Mouse (Mus musculus): Measurements from ENCODE around the gene Cachd1.

Gene Cachd1

DNA sequence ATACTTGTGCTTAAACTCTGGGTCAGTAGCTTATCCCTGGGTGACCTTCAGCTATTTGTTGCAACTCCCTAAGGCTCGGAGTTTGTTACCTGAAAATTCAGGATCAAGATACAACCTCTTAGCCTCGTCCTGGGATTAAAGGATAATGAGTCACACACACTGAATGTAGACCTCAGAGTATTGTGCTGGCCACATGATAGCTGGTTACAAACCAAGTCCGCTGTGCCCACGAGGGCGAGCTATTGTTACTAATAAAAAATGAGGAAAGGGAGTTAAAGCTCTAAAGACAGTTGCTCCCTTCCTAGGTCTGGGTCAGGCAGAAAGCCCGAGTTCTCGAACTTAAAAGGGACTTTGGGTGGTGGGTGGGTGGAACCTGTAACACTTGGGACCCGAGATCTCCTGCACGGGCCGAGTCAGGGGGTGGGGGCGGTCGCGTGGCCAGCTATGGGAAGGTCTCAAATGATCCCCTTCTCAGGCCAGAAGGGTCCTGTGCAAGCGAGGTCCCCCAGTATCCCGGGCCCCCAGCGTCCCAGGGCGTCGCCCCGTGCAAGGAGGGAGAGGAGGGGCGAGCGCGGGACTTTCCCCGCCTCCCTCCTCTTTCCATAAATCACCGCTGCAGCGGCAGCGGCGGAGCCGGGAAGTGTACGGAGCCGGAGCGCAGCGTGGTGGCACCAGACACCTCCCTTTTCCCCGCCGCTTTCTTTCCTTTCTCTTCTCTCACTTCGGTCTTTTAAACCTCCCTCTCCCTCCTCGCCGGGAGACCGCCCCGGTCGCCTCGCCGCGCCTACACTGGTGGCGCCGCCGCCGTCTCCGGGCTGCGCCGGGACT lies at the start of gene Cachd1:
Gene Cachd1, plus strand, starts transcription at position 633 of the 828 bp plus-strand sequence.
- DNase-seq = peak; percentile 35

DNA sequence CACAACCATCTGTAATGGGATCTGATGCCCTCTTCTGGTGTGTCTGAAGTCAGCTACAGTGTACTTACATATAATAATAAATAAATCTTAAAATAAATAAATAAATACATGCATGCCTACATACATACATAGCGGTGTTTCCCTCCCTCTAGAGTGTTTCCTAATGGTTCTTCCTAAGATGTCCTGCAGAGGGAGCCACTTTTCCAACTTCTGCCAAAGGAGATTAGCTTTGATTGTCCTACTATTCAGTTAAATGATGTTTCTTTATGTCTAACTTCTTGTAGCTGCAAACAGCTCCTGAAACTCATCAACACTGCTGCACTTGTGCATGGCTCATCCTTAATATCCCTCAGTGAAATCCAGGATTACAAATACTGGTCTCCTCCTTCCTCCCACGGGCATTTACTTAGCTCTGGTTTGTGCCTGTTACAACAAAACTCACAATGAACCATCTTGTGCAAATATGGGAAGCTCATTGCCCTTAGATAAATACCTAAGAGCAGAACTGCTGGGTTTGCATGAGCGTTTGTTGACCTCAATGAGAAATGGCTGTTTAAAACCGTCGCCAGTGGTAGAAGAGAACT lies 47.5 kb upstream of the Cachd1 start:
- no peak for DNase-seq

DNA sequence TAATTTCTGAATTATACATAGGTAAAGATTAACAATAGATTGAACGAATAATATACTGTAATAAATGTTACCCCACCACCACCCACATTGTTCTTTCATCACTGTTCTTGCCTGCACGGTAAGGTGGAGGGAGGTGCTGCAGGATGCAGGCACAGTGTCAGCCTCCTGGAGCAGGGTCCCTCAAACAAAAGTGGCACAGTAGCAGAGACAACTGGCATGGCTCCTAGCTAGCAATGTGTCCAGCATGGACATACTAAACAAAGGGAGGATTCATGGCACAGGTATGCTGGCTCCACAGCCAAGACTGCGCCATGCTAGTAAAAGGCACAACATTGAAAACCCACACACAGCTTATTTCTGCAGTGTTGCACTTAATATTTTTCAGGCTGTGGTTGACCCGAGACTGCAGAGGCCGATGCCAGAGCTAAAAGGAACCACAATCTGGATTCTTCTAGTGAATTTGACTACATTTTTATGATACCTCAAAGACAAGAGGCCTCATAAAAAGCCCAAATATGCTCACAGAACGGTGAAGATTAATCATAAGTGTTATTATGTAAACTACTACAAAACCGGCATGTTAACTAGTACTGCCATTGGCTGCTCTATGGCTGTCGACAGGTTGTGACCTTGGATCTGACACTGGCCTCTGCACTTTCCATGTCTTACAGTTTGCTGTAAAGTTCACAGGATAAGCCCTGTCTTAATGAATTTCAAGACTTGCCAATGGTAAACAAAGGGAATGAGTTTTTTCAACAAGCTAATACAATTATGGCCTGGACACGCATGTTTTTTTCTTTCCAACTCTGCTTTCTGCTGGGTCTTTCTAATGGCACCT lies 41.2 kb upstream of the Cachd1 start:
- no peak for DNase-seq

DNA sequence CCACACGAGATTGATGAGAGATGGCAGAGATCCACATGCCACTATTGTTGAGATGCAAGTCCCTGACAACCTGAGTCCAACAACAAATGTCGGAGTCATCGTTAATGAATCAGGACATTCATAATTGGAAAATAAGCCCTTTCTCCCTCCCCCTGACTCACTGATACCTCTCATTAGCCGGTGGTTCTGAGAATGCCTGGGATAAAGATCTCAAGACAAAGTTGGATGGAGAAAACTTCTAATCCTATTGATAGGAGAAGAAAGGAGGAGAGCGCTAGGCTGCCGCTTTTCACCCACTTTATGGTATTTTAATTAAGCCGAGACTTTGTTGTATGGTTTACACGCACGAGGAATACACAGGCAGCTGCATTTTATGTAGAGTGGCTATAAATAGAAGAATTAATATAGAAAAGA lies 40.5 kb upstream of the Cachd1 start:
- no peak for DNase-seq

DNA sequence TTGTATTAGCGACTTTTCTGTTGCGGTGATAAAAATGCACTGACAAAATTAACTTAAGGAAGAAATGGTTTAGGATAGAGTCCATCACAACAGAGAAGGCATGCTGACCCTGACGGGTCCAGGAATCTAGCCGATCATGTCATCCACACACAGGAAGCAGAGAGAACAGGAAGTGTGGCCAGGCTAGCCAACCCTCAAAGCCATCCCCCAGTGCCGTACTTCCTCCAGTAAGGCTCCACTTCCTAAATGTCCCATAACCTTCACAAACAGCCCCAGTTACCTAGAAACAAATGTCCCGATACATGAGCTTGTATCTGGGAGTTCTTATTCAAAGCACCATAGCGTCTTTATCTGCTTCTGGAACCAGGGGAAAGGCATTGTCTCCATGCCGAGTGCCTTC lies 32.9 kb upstream of the Cachd1 start:
- no peak for DNase-seq

DNA sequence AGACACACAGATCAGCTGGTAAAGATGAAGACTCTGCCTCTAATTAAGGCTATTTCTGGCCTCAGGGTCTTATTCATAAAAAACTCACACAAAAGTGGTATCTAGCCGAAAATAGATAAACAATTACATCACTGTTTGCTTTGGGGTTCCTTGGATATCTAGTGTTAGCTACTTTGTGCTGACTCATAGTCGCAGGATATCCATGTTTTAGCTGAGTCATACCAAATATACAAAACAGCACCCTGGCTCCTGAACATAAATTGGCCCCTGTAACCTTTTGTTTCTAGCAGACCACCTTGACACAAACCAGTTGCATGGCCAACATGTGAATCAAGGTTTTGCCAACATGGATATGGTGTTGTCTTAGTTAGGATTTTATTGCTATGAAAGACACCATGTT lies 24.2 kb upstream of the Cachd1 start:
- no peak for DNase-seq

DNA sequence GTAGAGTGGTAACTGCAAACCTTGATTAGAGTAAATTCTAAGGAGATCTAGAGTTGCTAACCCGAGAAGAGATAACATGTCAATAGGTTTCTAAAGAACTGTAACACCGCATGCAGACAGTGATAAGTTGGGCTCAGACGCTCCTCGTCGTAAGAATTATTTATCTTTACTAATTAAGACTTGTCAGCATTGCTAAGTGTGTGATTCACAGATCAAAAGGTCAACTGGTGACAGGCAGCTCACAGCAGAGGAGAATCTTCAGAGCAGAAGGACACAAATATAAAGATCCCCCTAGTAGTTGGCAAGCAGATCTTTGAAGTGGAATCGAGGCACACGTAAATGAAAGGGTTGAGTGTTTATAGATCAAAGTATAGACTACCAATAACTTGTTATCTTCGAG lies 20.8 kb upstream of the Cachd1 start:
- no peak for DNase-seq

DNA sequence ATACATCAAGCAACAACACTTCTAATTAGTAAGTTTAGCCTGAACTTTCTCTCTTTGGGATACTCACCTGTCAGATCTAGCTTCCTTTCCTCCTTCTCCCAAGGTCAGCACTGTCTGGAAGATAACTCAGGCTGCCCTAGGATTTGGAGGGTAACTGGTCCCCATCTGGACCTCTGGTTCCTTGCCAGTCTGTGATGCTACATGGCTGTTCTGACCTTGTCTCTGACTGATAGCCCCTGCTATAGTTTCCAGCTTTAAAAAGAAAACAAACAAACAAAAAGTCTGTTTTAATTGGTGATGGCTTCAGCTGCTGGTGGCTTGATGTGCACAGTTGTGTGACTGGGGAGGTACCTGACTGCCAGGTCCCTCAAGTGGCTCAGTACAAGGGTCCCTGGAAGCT lies 20.0 kb upstream of the Cachd1 start:
- DNase-seq = no peak

DNA sequence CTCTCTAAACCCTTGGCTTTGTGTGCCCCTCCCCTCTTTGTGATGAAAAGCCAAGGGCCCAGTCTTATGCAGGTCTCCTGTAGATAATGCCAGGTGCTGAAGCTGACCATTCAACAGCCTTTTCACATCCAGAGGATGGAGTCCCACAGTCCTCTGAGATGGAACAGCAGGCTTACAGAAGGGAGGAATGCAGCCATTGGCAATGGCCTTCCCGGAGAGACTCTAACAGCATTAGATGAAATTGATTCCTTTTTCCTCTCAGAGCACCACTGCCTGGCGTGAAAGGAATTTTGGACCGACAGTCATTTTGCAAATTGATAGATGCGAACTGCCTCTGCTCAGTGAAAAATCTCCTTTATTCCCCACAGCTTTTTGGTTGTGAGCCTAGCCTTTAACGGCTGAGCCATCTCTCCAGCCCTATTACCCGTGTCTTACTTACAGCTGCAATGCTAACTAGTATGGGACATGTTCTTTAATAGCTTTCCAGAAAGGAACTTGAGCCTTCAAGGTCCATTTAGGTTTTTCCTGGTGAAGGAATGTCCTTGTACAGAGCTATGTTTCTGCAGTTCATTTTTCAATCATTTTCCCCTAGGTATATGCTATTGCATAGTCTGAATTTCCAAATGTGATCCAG lies 18.1 kb upstream of the Cachd1 start:
- no peak for DNase-seq

DNA sequence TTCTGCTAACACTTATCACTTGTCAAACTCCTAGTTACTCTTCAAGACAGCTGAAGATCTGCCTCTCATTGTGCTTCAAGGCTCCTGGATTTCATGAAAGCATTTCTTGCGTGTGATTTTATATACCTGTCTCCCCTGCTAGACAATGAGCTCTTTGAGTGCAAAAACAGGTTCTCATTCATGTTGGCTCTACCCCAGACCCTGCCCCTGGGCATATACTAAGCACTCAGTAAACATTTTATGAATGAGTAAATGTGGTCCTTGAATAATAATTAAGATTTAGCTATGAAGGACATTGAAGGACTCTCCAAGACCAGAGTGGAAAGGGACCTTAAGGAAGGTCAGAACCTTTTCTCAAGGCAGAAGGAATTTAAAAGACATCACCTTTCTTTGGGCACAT lies 16.9 kb upstream of the Cachd1 start:
- DNase-seq = no peak

DNA sequence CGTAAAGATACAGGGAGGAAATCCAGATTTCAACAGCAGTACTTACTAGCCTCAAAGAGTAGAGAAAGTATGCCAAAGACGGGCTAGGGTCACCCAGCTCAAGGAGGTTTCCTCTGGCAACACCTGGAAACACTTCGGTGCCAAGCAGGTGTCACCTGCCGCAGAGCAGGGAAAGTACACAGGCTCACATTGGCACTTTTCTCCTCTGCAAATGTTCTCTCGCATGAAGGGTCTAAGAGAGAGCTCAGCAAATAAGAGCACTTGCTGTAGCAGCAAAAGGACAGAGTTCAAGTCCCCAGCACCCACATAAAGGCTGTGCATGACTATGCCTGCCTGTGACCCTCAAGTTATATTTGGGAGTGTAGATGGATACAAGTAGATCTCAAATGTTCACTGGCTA lies 16.1 kb upstream of the Cachd1 start:
- DNase-seq = no peak

DNA sequence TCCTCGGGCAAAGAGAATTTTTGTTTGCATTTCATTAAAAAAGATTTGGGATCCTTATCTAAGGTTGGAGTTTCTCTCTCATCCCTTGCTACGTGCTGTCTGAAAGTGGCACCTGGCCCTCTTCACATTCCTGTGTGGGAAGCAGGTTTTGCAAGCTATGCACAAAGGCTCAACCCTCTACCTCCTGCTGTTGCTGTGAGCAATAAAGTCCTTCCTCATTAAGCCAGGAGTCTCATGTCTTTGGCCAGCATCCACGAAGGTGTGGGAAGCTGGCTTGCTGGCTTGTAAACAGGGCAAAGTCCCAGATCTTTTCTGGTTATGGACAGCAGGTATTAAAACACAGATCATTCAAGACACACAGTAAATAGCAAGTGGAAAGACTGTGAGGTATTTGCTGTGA lies 7.9 kb upstream of the Cachd1 start:
- DNase-seq = no peak

DNA sequence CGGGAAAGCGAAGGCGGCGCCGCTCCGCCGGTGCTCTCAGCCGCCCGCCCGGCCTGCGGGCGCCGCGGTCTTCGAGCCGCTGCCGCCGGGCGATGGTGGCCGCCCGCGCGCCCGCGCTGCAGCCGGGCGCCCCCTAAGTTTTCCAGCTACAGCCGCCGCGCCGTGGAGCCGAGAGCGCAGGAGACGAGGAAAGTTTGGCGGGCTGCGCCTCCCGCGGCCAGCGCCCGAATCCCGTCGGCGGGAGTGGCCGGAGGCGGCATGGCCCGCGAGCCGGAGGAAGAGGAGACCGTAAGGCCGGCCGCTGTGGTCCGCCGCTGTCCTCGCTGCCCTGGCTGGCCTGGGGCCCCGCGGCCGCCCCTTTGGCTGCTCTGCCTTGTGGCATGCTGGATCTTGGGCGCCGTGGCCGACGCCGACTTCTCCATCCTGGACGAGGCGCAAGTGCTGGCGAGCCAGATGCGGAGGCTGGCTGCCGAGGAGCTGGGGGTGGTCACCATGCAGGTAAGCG lies 448 bp downstream of the Cachd1 start:
- no peak for DNase-seq

DNA sequence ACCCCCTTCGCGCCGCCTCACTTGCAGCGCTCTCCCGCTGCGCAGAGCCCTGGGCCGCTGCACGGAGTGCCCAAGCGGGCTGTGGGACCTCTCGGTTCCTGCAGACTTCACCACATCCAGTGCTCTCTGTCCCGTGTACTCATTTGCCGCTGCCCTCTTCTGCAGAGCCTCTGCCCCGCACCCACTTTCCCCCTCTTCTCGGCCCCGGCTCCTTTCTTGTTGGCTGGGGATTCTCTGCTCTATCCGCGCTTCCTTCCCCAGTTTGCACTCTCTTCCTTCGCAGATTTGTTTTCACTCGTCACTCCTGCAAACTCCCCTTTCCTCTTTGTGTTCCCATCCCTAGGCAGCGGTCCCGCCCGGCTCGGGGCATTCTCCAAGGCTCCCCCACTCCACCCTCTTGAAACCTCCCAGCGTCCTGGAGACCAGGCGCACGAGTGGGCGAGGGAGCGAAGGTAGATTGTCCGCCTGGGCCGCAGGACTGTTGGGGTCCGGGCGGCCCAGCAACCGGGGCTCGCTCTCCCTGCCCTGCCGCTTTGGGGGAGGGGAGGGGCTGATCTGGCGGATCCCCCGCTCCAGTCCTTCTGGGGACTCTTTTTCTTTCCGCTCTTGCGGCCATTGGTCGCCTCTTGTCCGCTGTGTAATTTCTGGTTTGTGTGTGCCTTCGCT lies 1.0 kb downstream of the Cachd1 start:
- no peak for DNase-seq

DNA sequence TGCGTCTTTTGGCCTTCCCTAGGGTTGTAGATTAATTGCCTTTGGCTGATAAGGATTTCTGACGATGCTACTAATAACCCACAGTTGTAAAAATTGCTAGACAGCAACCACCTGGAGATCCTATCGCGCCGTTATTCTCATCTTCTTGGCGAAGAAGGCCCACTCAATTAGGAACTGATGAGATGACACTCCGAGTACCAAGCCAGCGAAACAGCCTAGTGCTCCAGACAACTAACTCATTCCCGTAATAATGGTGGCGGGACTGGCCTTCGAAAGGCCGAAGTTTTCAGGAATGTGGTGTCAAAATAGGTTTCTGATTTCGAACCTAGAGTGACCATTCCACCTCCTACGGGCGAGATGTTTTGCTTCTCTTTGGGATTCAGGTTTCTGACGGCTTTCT lies 1.6 kb downstream of the Cachd1 start:
- DNase-seq = no peak

DNA sequence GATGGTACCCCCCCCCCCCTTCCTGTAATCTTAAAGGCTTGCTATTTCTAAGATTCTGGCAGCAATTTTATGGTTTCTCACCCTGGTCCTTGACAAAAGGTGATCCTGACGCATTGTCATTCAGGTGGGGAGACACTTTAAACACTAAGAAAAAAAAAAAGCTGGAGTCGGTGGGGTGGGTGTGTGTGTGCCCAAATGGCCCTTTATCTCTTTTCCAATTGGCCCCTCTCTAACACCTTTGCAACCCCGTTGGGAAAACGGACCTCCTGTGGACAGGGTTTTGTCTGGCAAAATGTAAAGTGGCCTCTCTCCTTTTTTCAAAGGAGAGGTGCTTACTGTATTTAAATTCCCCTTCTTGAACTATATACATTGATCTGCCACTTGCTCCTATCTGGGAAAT lies 2.5 kb downstream of the Cachd1 start:
- DNase-seq = no peak

DNA sequence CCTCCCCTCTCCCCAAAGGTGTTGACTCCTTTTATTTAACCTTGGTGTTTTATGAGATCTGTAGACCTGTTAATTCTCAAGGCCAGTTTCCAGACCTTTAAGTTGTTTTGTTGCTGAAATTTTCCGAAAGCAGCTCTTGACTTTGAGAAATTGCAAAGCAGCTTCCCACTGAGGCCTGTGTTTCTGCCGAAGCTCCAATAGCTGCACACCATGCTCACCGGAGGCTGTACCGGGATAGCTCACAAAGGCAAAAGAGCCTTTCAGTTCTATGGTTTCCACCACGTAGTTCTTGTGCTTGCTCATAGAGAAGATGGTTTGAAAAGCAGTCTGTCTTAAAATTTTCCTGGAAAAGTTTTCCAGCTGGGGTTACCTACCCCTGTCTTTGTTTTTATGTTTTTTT lies 3.2 kb downstream of the Cachd1 start:
- DNase-seq = no peak

DNA sequence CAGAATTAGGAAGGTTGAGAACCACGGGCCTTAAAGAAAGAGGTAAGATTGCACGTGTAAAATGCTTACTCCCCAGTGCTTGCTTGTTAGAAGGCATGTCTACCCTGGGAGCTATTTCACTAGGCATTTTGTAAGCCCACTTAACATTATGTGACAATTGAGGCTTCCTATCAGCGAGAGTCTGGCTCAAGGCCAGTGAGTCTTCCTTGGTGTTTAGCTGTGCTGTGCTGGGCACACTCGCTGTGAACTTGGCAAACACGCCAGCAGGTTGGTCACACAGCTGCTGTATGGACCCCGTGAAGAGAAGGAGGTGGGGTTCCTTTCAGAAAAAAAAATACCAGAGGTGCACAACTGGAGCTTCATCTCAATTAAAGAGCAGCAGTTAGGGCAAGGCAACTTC lies 4.4 kb downstream of the Cachd1 start:
- no peak for DNase-seq

DNA sequence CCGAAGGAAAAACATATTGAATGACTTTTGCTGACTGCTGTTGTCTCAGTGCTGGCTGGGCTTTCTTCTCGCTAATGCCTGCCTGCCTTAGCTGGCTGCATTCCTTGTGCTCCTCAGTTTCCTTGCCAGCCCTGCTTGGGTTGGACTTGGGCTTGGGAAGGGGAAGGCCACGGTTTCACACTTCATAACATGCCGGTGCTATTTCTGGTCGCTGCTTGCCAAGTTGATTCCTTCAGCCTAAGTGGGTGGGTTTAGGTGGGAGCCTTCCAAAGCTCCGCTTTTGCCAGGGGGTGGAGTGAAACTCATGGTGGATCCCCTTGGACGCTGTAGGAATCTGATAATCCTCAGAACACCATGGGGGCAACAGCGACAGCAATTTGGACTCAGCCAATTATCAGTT lies 5.9 kb downstream of the Cachd1 start:
- DNase-seq = no peak

DNA sequence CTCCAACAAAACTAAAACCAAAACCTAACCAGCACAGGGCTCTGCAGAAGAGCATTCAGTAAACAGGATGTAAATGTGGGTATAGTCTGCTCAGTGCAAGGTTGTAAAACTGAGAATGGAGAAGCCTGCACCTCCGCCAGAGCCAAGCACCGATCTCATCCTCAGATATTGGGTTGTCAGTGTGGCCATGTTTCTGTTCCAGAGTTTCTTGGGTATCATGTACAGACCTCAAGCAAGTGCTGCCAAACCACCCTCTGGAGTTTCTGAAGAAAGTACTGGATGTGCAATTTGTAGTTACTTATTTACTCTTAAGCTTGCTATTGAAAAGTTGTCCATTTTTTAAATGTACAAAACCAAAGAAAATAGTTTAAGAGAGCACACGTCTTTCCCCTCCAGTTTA lies 6.4 kb downstream of the Cachd1 start:
- DNase-seq = no peak

DNA sequence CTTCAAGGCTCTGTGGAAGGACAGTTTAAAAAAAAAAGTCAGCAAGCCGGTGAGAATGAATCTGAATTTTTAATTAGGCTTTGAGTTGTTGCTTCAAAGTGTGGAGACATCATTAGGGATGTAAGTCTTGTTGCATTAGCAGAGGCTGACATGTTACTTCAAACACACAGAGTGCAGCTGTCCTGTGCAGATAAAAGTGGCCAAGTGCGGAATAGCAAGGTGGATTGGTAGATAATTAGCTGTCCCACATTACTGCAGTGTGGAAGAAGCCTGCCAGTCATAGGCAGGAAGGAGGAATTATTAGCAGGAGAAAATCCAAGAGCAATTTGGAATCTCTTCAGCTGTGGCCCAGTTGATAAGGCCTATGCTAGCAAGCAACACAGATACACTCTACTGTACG lies 10.7 kb downstream of the Cachd1 start:
- DNase-seq = no peak

DNA sequence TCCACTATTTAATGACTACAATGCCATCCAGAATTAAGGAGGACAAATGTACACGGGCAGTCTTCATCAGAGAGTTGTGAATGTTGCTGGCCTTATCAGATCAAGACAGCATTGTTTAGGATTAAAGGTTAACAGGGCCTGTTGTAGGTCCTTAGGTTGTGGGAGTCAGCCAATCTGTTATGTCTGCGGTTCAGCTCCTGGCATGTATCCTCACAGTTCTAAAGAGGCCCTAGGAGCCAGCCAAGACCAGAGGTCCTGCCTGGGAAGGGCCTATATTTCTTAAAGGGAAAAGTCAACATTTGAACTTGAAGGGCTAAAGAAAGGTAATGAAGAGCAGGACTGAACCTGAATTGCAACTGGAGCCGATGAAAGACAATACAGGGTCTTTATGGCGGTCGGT lies 13.7 kb downstream of the Cachd1 start:
- DNase-seq = no peak

DNA sequence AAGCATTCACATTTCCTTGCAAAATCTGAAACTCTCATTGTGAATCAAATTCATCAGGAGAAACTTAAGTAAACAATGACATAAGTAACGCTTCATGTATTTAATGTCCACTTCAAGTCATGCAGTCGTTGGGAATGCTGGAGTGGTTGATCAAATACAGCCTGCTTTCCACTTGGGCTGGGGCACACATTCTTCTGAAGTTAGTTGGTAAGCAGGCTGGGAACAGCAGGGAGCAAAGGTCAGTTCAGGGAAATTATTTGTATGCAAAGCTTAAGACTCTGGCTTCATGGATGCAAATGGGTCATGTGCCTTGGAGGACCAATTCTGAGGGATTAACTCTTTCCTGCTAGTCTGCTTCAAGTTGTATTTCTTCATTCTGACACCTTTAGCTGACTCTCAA lies 16.7 kb downstream of the Cachd1 start:
- DNase-seq = no peak

Measured in layer of hippocampus, adult 9-11 months (tissue).